Mouse (Mus musculus): ENCODE measurements around the gene Sema4g. TPM values are rescaled to one million over a fixed set of nuclear protein-coding genes. Genes with fewer than 3 reads are reported as not detected.
"Not testable (repeated sequence)": the region's sequence is repeated elsewhere in the genome, so short reads cannot be mapped to it uniquely, and the experiment has no call there.

The Sema4g gene
- polyA plus RNA-seq, 1 experiment from 2014 or later: 4.9 TPM

DNA sequence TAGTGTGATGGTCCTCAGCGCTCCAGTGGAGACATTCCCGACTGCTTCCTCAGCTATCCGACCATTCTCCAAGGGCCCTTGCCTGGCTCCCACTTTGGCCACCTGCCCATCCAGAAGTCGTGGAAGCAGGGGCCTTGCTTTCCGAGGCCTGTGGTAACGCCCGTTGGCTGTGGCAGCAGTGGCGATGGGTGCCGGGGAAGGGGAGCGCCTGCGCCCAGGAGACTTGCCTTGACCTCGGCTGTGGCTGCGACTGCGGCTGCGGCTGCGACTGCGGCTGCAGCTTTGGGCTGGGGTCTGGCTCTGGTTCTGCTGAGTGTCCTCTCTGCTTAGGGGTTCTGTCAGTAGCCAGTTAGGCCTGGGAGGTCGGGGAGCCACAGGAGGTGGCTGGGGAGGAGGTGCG is 39.8 kb downstream of the Sema4g start:
- Histone ChIP-seq H3K27me3 (no peaks in the 10 kb centered on the region), H3K36me3 (peaks cover 51% of the 10 kb centered on the region), H3K4me3 (no peak overlapping the region), H3K4me1 (peaks cover 37% of the 10 kb centered on the region), H3K4me2 (no peak overlapping the region), H3K9ac (no peak overlapping the region), H3K9me3 (no peaks in the 10 kb centered on the region), H3K27ac (no peak overlapping the region; the same call in 1 of the 2 replicates)
- WGBS: 64% methylated on average over 19 of the region's 19 CpGs
- ATAC-seq (ENCODE audit: insufficient number of reproducible peaks, low FRiP score, low TSS enrichment, low read depth): no peak

DNA sequence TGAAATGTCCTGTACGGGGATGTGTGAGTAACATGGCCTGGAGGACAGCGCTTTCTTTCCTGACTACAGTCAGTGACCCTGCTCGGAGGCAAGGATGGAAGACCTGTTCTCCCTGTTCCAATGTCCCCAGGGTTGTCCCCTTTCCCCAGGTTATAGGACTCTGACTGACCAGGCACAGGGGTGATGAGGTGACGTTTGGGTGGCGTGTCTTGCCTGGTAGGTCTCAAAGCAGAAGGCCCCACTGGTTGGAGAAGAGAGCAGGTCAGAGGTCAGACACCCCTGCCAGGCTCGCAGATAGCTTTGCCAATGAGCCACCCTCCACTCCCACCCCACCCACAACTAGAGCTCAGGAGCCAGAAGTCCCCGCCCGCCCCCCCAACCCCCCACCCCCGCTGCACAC is 40.7 kb downstream of the Sema4g start:
- no peak overlapping the region for H3K27ac ChIP-seq
- H3K36me3 ChIP-seq: peaks cover 44% of the 10 kb centered on the region
- WGBS: 53% methylated on average over 9 of the region's 9 CpGs
- H3K4me1 ChIP-seq: peaks cover 37% of the 10 kb centered on the region
- H3K4me2 ChIP-seq: no peak overlapping the region
- H3K4me3 ChIP-seq: no peak overlapping the region
- no peaks in the 10 kb centered on the region for H3K27me3 ChIP-seq
- no peaks in the 10 kb centered on the region for H3K9me3 ChIP-seq
- H3K9ac ChIP-seq: no peak overlapping the region
- no peak for ATAC-seq (ENCODE audit: insufficient number of reproducible peaks, low FRiP score, low TSS enrichment, low read depth)

DNA sequence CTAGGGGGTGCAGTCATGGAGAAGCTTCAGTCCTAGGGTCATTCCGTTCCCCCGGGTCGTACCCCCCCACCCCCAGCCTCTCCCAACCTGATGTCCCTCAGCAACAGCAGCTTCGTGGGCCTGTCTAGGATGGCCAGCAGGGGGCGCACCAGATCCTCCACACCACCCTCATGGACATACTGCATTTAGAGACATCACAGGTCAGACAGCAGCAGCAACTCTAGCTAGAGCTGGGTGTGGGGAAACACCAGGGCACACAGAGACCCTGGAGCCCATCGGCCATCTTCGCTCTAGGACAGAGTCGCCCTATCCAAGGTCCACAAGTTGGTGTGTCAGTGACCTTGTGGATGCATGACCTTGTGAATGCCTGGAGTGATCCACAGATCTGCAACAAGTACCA is 41.2 kb downstream of the Sema4g start:
- no peaks in the 10 kb centered on the region for H3K9me3 ChIP-seq
- 36% methylated on average over 8 of the region's 8 CpGs for WGBS
- no peaks in the 10 kb centered on the region for H3K27me3 ChIP-seq
- ATAC-seq (ENCODE audit: insufficient number of reproducible peaks, low FRiP score, low TSS enrichment, low read depth): no peak
- H3K4me3 ChIP-seq: no peak overlapping the region
- no peak overlapping the region for H3K27ac ChIP-seq
- H3K4me1 ChIP-seq: peaks cover 37% of the 10 kb centered on the region
- no peak overlapping the region for H3K4me2 ChIP-seq
- no peak overlapping the region for H3K9ac ChIP-seq
- peaks cover 39% of the 10 kb centered on the region for H3K36me3 ChIP-seq

DNA sequence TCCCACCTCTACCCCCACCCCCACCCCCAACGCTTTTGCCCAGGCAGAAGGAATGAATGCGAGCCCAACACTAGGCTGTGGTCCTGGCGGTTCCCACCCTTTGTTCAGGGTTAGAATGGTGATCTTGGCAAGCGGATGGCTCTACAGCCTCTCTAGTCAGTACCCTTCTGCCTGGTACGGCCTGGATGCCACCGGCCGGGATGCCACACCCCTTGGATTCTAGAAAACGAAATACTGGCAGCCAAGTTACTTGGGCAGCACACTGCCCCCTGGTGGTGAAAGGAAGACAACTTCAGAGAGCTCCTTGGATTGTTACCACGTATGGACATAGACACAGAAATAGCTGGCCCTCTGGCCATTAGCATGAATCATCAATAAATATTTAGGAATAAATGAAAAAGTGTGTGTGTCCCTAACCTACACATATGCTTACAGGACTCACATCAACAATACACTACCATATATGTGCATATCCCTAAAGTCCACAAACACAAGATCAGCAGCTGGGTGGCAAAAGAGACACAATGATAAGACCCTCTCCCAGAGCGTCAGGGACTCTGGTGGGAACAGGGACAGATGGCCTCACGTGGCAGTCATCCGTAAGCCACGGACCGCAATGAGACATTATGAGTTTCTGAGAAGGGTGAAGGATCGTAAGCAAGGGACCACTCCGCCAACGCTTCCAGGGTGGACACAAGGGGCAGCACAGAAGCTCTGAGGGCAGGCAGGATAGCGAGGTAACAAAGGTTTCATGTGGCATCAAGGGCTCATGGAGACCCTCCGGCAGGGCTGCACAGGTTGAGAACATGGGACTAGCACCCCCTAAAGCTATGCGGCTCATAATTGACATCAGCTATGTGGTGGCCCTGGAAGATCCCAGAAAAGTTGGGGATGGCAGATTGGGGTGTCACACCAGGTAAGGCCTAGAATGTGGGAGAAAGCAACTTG is 42.1 kb downstream of the Sema4g start:
- peaks cover 30% of the 10 kb centered on the region for H3K36me3 ChIP-seq
- no peaks in the 10 kb centered on the region for H3K9me3 ChIP-seq
- 0 out of 2 replicates have a peak overlapping the region, but pooled peaks have one; percentile 13 for H3K27ac ChIP-seq
- H3K4me1 ChIP-seq: peaks cover 37% of the 10 kb centered on the region
- H3K9ac ChIP-seq: no peak overlapping the region
- 40% methylated on average over 20 of the region's 20 CpGs for WGBS
- ATAC-seq (ENCODE audit: insufficient number of reproducible peaks, low FRiP score, low TSS enrichment, low read depth): no peak
- H3K4me2 ChIP-seq: peak overlapping the region; percentile 42
- H3K4me3 ChIP-seq: peak overlapping the region; percentile 15
- H3K27me3 ChIP-seq: peaks cover 1% of the 10 kb centered on the region; the same call in 1 of the 2 replicates

DNA sequence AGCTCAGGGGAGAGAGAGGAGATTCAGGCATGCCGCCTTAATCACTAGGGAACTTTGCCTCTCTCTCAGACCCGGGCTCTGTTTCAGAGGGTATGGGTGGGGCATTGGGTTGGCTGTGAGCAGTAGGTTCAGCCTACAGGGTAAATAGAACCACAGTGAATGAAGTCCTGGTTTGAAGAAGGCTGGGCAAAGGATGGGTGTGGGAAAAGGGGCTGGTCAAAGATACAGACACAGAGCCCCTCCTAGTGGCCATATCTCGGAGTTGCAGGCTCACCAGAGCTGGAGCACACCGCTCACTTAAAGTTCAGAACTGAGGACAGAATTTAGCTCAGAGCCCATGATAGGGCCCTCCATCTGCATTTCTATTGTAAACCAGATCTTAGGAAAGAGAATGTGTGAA is 42.9 kb downstream of the Sema4g start:
- Histone ChIP-seq H3K9ac (no peak overlapping the region), H3K27me3 (peaks cover 3% of the 10 kb centered on the region; the same call in 1 of the 2 replicates), H3K4me3 (no peak overlapping the region), H3K4me1 (peaks cover 37% of the 10 kb centered on the region), H3K27ac (no peak overlapping the region), H3K9me3 (no peaks in the 10 kb centered on the region), H3K36me3 (peaks cover 22% of the 10 kb centered on the region), H3K4me2 (no peak overlapping the region)
- 23% methylated on average over 4 of the region's 4 CpGs for WGBS
- ATAC-seq (ENCODE audit: insufficient number of reproducible peaks, low FRiP score, low TSS enrichment, low read depth): peak; percentile 40; the same call in 1 of the 2 replicates

DNA sequence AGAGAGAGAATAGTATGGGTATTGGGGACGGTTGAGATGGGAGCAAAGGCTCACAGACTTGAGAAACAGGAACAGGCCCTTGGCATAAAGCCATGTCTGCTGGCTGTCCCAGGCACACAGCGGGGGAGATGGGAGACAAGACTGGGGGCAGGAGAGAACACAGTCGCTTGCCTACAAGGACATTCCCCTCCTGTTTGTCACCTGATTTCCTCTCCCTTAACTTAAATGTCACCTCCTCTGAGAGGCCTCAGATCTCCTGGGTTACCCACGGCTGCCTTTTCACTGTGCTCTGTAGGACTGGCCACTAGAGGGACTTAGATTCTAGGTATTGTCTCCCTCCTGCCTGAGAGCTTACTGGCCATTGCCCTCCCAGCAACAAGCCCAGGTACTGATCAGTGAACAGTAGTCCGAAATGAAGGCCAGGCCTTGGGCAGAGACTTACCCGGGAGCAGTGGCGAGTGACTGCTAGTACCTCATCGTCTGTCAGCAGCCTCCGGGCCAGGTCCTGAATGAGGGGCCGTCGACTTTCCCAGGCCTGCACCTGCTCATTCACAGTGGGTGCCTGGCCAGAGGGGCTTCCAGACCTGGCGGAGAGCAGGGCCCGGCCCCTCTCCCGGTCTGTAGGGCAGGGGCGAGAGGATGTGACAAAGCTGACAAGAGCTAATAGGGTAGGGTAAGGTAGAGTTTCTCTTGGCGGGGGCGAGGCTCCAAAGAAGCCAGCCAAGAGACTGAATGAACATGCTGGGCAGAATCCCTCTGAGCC is 43.9 kb downstream of the Sema4g start:
- Histone ChIP-seq H3K4me2 (no peak overlapping the region), H3K27me3 (peaks cover 3% of the 10 kb centered on the region; the same call in 1 of the 2 replicates), H3K27ac (no peak overlapping the region), H3K4me1 (peaks cover 34% of the 10 kb centered on the region), H3K4me3 (no peak overlapping the region), H3K36me3 (peaks cover 13% of the 10 kb centered on the region), H3K9ac (no peak overlapping the region), H3K9me3 (no peaks in the 10 kb centered on the region)
- 48% methylated on average over 17 of the region's 17 CpGs for WGBS
- ATAC-seq (ENCODE audit: insufficient number of reproducible peaks, low FRiP score, low TSS enrichment, low read depth): no peak

DNA sequence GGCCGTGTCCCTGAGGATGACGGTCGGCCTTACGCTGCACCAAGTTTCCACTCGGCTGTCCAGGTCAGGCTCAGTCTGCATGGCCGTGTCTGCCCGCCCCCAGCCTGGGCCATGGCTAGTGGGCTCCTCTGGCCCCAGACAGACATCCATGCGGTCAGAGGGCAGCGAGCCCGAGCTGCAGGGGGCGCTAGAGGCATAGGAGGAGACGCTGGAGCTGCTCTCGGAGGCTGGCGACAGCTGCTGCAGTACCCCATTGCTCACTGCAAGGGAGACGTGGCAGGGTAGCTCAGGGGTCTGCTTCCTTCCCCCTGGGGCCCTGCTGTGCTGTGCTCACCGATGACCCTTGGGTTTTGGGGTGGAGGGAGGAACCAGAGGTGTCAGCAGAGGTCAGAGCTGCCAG is 48.0 kb downstream of the Sema4g start:
- Histone ChIP-seq H3K4me2 (no peak overlapping the region), H3K27ac (no peak overlapping the region), H3K4me3 (no peak overlapping the region), H3K9me3 (no peaks in the 10 kb centered on the region), H3K27me3 (peaks cover 22% of the 10 kb centered on the region), H3K4me1 (peaks cover 12% of the 10 kb centered on the region), H3K36me3 (no peaks in the 10 kb centered on the region), H3K9ac (no peak overlapping the region)
- ATAC-seq (ENCODE audit: insufficient number of reproducible peaks, low FRiP score, low TSS enrichment, low read depth): no peak
- 35% methylated on average over 16 of the region's 16 CpGs for WGBS

DNA sequence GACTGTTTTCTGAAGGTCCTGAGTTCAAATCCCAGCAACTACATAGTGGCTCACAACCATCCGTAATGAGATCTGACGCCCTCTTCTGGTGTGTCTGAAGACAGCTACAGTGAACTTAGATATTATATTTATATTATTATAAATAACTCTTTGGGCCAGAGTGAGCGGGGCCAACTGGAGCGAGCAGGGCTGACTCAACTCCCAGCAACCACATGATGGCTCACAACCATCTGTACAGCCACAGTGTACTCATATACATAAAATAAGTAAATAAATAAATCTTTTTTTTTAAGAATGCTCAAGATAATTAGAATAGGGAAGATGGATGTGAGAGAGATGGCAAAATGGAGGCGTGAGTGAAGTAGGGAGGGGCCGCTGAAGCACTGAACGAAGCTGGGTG is 49.3 kb downstream of the Sema4g start:
- not testable (repeated sequence) for H3K4me2 ChIP-seq
- peaks cover 22% of the 10 kb centered on the region for H3K27me3 ChIP-seq

DNA sequence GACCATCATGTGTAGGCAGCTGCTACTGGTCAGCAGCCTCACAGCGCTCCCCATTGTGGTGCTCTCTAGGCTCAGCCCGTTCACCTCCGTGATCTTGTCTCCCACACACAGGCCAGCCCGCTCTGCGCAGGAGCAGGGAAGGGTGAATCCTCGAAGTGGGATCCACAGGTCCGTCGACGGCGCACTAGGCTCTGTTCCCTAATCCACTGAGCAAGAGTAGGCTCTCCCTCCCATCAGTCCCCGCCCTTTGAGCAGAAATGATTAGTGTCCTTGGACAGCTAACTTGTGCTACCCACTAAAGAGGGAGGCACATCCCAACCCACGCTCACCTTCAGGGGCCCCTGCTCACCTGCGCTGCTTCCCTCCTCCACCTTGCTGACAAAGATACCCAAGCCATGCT is 51.3 kb downstream of the Sema4g start:
- no peak overlapping the region for H3K4me2 ChIP-seq
- WGBS: 44% methylated on average over 13 of the region's 13 CpGs
- H3K27me3 ChIP-seq: peaks cover 33% of the 10 kb centered on the region
- no peak overlapping the region for H3K9ac ChIP-seq
- no peaks in the 10 kb centered on the region for H3K4me1 ChIP-seq
- H3K9me3 ChIP-seq: no peaks in the 10 kb centered on the region
- H3K4me3 ChIP-seq: no peak overlapping the region
- no peak for ATAC-seq (ENCODE audit: insufficient number of reproducible peaks, low FRiP score, low TSS enrichment, low read depth)
- H3K36me3 ChIP-seq: no peaks in the 10 kb centered on the region
- H3K27ac ChIP-seq: no peak overlapping the region

More for the DNA sequence above, 49.3 kb downstream of the Sema4g start:
- ATAC-seq (ENCODE audit: insufficient number of reproducible peaks, low FRiP score, low TSS enrichment, low read depth); H3K27ac ChIP-seq; H3K36me3 ChIP-seq; H3K9me3 ChIP-seq; H3K4me1 ChIP-seq; H3K4me3 ChIP-seq; H3K9ac ChIP-seq: not testable (repeated sequence)
- WGBS: 86% methylated on average over 7 of the region's 7 CpGs

DNA sequence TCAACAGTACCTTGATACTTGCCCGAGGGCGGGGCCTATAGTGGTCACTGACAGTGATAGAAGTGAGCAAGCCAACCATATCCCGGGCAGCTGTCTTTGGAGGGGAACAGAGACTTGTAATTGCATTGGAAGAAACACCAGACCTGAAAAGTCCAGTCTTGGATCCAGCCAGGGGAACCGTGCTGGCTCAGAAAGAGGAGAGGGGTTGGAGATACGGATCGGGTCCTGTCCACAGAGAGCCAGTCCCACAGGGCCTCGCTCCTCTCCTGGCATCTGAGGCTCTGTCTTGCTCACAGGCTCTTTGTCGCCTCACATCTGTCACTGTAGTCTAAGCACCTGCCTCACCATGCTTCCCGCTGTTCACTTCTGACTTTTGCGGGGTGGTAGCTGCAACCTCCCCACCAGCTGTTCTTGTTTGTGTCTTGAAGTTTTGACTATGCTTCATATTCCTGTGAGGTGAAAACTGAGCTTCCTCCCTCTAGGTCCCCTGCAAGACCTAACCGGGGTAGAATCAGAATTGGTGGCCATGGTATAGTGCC is 55.6 kb downstream of the Sema4g start:
- Histone ChIP-seq H3K27ac (no peak overlapping the region), H3K4me3 (no peak overlapping the region), H3K4me1 (peaks cover 29% of the 10 kb centered on the region), H3K36me3 (peaks cover under 1% of the 10 kb centered on the region; the same call in 1 of the 2 replicates), H3K27me3 (peaks cover 36% of the 10 kb centered on the region), H3K9ac (no peak overlapping the region), H3K4me2 (no peak overlapping the region), H3K9me3 (no peaks in the 10 kb centered on the region)
- 67% methylated on average over 11 of the region's 11 CpGs for WGBS
- ATAC-seq (ENCODE audit: insufficient number of reproducible peaks, low FRiP score, low TSS enrichment, low read depth): no peak

DNA sequence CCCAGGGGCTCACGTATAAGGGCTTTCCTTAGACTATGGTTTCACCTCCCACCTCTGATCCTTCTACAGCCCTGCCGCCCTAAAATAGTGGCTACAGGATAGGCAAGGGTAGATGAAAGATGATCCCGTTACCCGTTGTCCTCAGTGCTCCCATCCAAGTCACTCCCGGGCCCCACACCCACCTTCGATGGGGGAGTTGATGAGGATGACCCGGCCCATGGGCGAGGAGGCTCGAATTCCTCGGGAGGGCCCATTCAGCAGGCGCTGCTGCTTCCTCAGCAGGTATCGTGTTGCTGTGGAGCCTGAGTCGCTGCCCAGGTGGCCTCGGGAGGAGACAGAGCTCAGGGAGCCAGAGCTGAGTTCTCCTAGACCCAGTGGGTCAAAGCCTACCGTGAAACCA is 56.3 kb downstream of the Sema4g start:
- no peak overlapping the region for H3K9ac ChIP-seq
- H3K9me3 ChIP-seq: no peaks in the 10 kb centered on the region
- H3K27ac ChIP-seq: no peak overlapping the region
- no peak overlapping the region for H3K4me3 ChIP-seq
- H3K36me3 ChIP-seq: peaks cover 8% of the 10 kb centered on the region; the same call in 1 of the 2 replicates
- WGBS: 29% methylated on average over 15 of the region's 15 CpGs
- no peak for ATAC-seq (ENCODE audit: insufficient number of reproducible peaks, low FRiP score, low TSS enrichment, low read depth)
- H3K4me2 ChIP-seq: no peak overlapping the region
- H3K27me3 ChIP-seq: peaks cover 29% of the 10 kb centered on the region
- H3K4me1 ChIP-seq: peaks cover 31% of the 10 kb centered on the region

Measured in limb, embryonic 15.5 days (tissue).